Mouse (Mus musculus) bone marrow, adult 2 months (tissue): Measurements from ENCODE around the gene Nfia.

Source experiments
- CTCF ChIP-seq: fragments of 200-500 bp; IDR thresholded peaks from 2 replicates; pipeline ENCODE4 v1.5.1; 2011; ENCODE audit warnings: low read length, control low read depth; ENCODE audit not compliant: control insufficient read depth, insufficient read depth
- POLR2A ChIP-seq: fragments of 200-500 bp; IDR thresholded peaks from 2 replicates; pipeline ENCODE4 v1.6.1; 2011; ENCODE audit warnings: low read depth, mild to moderate bottlenecking, control low read depth, low read length, borderline replicate concordance; ENCODE audit not compliant: control insufficient read depth

DNA sequence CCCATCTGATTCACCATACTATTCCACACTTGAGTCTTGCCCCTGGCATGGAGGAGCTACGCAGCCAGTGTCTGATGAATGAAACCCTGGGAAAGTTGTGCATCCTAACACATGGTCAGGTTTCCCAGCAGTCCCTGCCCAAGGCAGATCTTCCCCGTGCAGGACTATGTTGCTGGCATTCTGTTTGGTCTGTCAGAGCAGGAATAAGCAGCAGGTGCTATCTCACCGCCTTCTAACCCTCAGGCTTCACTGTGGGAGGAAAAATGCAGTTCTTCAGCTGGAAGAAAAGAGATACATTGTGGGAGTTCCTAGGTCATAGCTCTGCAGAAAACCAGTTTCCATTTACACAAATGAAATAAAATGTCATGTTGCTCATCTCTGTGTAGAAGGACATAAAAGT lies 247.3 kb downstream of the Nfia start:
- TF ChIP-seq CTCF (no peak), POLR2A (no peak)
